Mouse (Mus musculus): ENCODE data around the gene Crip1. TPM values are rescaled to one million over a fixed set of nuclear protein-coding genes. Genes with fewer than 3 reads are reported as not detected.
A peak's percentile ranks its signal among the peaks of the same experiment; 100 is the strongest.

Crip1 gene
- polyA plus RNA-seq, 1 experiment from 2014 or later: 426 TPM

DNA sequence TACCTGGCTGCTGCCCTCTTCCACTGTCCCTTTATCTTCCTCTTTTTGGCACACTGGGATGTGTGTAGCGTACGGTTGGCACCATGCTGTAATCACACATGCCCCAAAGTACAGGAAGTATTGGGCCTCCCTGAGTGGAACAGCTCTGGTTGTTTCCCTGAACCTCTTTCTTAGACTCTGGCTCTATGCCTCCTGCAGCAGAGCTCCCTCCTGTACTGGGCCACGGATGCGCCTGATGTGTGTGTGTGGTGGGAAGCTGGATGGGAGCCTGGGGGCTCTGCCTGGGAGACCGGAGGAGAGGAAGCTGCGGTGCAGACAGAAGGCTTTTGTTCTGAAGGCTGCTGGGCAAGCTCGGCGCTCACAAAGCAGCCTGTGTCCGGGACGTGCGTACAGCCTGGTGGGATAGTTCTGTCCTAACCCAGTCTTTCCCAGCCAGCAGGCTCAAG lies 17.5 kb downstream of the Crip1 start:
- peak; percentile 32; the same call in 1 of the 2 replicates for ATAC-seq
- Histone ChIP-seq H3K9me3 (no peaks in the 10 kb centered on the region), H3K9ac (no peak overlapping the region), H3K4me3 (replicated peaks) (no peak overlapping the region), H3K36me3 (peaks cover 5% of the 10 kb centered on the region; the same call in 1 of the 2 replicates), H3K4me1 (replicated peaks) (no peaks in the 10 kb centered on the region), H3K4me2 (replicated peaks) (no peak overlapping the region), H3K27me3 (replicated peaks) (no peaks in the 10 kb centered on the region), H3K27ac (0 out of 2 replicates have a peak overlapping the region, but pooled peaks have one; percentile 17)
- 87% methylated on average over 11 of the region's 11 CpGs for WGBS

DNA sequence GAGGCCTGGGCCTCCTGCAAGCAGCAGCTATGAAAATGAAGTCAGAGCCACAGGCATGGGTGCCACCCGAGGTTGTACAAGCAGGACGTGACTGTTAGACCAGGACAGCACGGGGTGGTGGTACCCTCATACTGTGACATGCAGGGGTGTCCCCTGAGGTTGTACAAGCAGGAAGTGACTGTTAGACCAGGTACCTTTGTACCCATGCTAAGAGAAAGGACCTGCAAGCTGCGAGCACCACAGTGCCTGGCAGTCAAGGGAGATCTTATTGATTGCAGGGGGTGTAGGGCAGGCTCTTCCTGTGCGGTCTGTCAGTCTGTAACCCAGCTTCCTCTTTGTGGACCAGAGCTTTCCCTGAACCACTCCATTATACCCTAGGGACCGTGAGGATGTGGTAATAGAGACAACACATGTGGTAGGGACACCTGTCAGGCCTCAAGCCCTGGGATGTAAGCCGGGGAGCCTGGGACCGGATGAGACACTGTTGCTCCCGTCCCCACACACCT lies 22.0 kb downstream of the Crip1 start:
- Histone ChIP-seq H3K4me2 (replicated peaks) (no peak overlapping the region), H3K27me3 (replicated peaks) (no peaks in the 10 kb centered on the region), H3K9ac (no peak overlapping the region), H3K27ac (no peak overlapping the region), H3K4me1 (replicated peaks) (no peaks in the 10 kb centered on the region), H3K4me3 (replicated peaks) (no peak overlapping the region), H3K36me3 (no peaks in the 10 kb centered on the region), H3K9me3 (no peaks in the 10 kb centered on the region)
- ATAC-seq: no peak
- 75% methylated on average over 9 of the region's 9 CpGs for WGBS

DNA sequence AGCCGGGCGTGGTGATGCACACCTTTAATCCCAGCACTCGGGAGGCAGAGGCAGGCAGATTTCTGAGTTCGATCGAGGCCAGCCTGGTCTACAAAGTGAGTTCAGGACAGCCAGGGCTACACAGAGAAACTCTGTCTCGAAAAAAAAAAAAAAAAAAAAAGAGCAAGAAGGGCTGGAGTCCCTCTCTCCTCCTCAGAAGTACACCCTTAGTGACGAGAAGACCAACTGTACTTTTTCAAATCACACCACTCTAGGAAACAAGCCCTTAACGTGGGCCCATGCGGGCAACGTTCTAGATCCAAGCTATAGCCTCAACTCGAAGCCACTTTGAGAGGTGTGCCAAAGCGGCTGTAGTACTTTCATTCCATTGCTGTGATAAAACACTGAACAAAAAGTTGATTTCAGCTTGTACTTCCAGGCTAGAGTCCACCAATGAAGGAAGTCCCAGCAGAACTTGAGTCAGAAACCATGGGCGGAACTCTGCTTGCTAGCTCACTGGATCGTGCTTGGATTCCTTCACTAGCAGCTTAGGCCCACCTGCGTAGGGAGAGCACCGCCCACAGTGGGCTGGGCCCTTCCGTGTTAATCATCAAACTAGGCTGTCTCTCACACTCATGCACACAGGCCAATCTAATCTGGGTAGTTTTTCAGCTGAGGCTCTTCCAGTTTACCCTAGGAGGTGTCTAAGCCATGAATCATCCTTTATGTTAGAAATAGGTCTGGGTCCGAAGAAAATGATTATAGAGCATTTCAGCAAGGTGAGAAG lies 31.0 kb downstream of the Crip1 start:
- Histone ChIP-seq H3K9ac (no peak overlapping the region), H3K4me3 (replicated peaks) (no peak overlapping the region), H3K27ac (no peak overlapping the region), H3K27me3 (replicated peaks) (no peaks in the 10 kb centered on the region), H3K36me3 (no peaks in the 10 kb centered on the region), H3K4me1 (replicated peaks) (no peaks in the 10 kb centered on the region), H3K9me3 (no peaks in the 10 kb centered on the region), H3K4me2 (replicated peaks) (no peak overlapping the region)
- ATAC-seq: peak; percentile 49
- 82% methylated on average over 18 of the region's 18 CpGs for WGBS

DNA sequence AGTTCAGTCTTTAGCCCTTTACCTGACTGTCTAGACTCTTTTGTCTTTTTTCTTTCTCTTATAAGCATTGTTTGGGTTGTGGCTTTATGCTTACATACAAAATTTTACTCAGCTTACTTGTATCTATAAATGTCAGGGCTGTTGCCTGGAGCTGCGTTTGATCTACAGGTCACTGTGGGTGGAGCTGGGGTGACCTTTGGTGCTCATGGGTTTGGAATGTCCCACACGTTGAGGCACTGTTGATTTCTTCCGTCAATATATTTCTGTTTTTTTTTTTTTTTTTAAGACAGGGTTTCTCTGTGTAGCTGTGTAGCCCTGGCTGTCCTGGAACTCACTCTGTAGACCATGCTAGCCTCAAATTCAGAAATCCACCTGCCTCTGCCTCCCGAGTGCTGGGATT lies 34.9 kb downstream of the Crip1 start:
- Histone ChIP-seq H3K27ac (no peak overlapping the region), H3K4me1 (replicated peaks) (peaks cover 8% of the 10 kb centered on the region), H3K9ac (no peak overlapping the region), H3K36me3 (no peaks in the 10 kb centered on the region), H3K4me2 (replicated peaks) (no peak overlapping the region), H3K4me3 (replicated peaks) (no peak overlapping the region), H3K27me3 (replicated peaks) (peaks cover 15% of the 10 kb centered on the region), H3K9me3 (no peaks in the 10 kb centered on the region)
- WGBS: 43% methylated on average over 4 of the region's 4 CpGs
- no peak for ATAC-seq

DNA sequence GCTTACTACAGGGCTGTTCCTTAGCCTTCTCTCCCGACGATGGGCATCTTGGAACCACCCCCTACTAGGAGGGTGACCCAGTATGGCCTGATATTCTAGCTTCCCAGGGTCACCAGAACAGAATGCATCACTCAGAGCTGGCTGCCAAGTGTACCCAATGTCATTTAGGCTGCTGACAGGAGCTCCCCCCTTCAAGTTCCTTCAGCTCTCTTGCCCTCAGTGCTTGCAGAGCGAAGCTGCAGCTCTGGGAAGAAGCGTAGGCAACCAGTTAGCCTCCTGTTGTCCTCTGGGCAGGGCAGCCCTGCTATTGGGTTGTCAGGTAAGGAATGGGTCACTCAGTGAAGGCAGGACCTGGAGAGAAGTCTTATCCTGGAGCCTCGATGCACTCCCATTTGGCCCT lies 38.8 kb downstream of the Crip1 start:
- Histone ChIP-seq H3K9ac (no peak overlapping the region), H3K4me2 (replicated peaks) (peak overlapping the region; percentile 95; the same call in 1 of the 2 replicates), H3K27me3 (replicated peaks) (peaks cover 33% of the 10 kb centered on the region), H3K27ac (no peak overlapping the region), H3K4me1 (replicated peaks) (peaks cover 29% of the 10 kb centered on the region), H3K36me3 (0 out of 2 replicates have a peak, but pooled peaks cover 5% of the 10 kb centered on the region), H3K9me3 (no peaks in the 10 kb centered on the region), H3K4me3 (replicated peaks) (no peak overlapping the region)
- ATAC-seq: no peak
- WGBS: 65% methylated on average over 5 of the region's 5 CpGs

DNA sequence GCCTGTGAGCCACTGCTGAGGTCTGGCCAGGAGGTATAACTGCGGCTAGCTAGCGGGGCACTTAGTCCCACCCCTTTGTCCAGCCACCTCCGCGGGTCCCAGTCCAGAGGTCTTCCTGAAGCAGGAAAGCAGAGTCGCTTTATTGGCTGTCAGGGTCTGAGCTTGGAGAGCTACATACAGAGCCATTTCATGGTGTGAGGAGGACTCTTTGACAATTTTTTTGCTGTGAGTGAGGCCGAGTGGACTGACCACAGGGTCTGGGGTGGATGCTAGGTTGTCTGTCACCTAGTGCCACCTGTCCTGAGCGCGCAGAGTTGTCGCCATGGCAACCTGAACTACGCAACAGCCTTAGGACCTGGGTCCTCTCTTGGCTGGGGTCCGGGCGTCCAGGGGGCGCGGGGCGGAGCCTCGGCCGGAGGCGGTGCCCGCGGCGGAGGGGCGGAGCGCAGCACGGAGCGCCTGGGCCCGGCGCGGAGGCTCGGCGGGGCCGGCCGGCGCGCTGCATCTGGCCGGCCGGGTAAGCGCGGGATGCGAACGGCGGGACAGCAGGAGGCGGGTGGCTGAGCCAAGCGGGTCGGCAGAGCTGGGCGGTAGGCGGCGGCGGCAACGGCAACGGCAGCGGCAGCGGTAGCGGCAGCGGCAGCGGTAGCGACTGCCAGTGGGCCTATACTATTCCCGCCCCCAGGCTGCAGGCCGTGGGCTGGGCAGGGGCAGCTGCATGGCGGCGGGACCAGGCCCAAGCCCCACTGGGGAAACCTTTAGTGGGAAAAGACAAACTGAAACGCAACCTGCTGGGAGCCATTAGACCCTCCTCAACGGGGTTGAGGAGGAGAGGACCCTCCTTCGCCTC lies 39.6 kb downstream of the Crip1 start, which contains the start of gene Tmem121:
TSS of gene Tmem121 (plus strand) at position 489 of the 850 bp plus-strand sequence.
- Histone ChIP-seq H3K4me3 (replicated peaks) (peak within 1 kb of the TSS; percentile 65), H3K36me3 (0 out of 2 replicates have a peak, but pooled peaks cover 5% of the 10 kb centered on the region), H3K4me2 (replicated peaks) (peak within 1 kb of the TSS; percentile 95), H3K27me3 (replicated peaks) (peaks cover 33% of the 10 kb centered on the region), H3K9me3 (no peaks in the 10 kb centered on the region), H3K9ac (peak within 1 kb of the TSS; percentile 65), H3K4me1 (replicated peaks) (peaks cover 29% of the 10 kb centered on the region), H3K27ac (no peak within 1 kb of the TSS)
- 2% methylated on average over 63 of the region's 63 CpGs for WGBS
- ATAC-seq: peak; percentile 62

DNA sequence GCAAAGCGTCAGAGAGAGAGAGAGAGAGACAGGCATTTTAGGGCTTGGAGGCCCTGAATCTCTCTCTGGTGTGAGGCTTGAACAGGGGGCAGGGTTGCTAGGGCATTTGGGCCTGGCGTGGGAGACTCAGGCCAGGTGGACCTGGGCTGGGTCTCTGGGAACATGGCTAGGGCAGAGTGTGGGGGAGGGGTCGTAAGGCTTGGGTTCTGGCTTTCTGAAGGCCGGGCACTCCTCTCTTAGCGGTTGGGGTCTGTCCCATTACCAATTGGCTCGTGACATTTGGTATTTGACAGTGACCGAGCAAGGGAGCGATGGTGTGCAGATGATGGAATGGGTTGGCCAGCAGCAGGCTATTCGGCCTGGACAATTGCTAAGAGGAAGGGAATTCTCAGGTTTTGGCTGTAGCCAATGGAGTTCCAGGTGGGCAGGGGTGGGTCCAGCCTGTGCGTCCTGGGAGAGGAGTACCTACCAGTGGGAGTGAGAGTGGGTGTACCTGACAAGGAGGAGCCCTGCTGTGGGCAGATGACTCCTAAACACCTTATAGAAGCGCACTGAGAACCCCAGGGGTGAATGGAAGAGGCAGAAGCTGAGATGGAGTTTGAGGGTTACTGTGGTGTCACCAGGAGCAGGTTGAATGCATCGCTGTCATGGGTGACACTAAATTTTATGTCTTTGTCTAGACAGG lies 40.4 kb downstream of the Crip1 start:
- H3K4me1 ChIP-seq (replicated peaks): peaks cover 29% of the 10 kb centered on the region
- H3K27me3 ChIP-seq (replicated peaks): peaks cover 33% of the 10 kb centered on the region
- no peak overlapping the region for H3K27ac ChIP-seq
- H3K4me3 ChIP-seq (replicated peaks): peak overlapping the region; percentile 65
- H3K36me3 ChIP-seq: 0 out of 2 replicates have a peak, but pooled peaks cover 5% of the 10 kb centered on the region
- no peaks in the 10 kb centered on the region for H3K9me3 ChIP-seq
- 46% methylated on average over 12 of the region's 12 CpGs for WGBS
- peak overlapping the region; percentile 65 for H3K9ac ChIP-seq
- H3K4me2 ChIP-seq (replicated peaks): peak overlapping the region; percentile 95
- ATAC-seq: no peak

DNA sequence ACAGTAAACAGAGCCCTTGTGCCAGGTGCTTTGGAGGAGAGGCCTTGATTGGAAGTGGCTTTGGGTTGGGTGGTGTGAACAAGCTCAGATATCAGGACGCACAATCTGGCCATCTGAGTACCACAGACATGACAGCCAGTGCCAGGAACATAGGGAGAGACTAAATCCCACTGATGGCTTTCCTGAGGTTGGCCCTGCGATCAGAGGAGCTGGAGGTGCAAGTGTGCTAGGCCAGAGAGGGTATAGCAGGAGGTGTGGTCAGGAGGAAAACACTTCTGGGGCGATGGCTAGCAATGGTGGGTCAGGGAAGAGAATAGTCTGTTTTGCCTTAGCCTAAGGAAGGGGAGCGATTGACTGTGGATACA lies 40.9 kb downstream of the Crip1 start:
- no peak overlapping the region for H3K9ac ChIP-seq
- ATAC-seq: no peak

DNA sequence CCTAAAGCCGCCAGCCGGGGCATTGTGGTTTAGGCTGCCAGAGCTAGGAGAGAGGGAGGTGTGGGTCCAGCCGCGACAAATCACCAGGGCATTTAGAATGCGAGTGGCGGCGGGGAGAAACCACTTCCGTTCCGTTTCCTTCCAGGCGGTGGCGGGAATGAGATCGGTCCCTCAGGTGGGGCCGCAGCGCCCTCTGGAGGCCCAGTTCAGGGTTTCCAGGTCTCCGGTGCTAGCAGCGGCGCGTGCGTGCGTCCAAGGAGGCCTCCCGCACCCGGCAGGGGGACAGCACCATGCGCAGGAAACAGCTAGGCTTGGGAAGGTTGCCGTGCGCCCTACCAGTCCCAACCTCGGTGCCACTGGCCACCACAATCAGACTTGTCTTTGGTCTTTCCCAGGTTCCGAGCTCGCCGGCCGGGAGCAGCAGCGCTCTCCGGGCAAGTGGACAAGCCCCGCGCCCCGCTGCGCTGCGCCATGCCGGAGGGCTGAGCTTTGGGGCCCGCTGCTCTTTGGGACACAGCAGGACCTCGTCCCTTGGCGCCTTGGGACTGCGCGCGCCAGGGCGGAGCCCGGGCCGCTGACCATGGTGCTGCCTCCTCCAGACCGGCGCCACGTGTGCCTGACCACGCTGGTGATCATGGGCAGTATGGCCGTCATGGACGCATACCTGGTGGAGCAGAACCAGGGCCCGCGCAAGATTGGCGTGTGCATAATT lies 41.6 kb downstream of the Crip1 start:
- Histone ChIP-seq H3K4me2 (replicated peaks) (peak overlapping the region; percentile 95), H3K9me3 (no peaks in the 10 kb centered on the region), H3K4me3 (replicated peaks) (peak overlapping the region; percentile 33), H3K9ac (peak overlapping the region; percentile 24; the same call in 1 of the 2 replicates), H3K4me1 (replicated peaks) (peaks cover 29% of the 10 kb centered on the region), H3K27ac (no peak overlapping the region), H3K27me3 (replicated peaks) (peaks cover 33% of the 10 kb centered on the region), H3K36me3 (0 out of 2 replicates have a peak, but pooled peaks cover 5% of the 10 kb centered on the region)
- peak; percentile 83 for ATAC-seq
- WGBS: 3% methylated on average over 56 of the region's 56 CpGs

More for the DNA sequence above, 40.9 kb downstream of the Crip1 start:
- 53% methylated on average over 4 of the region's 4 CpGs for WGBS
- Histone ChIP-seq H3K27me3 (replicated peaks) (peaks cover 33% of the 10 kb centered on the region), H3K4me1 (replicated peaks) (peaks cover 29% of the 10 kb centered on the region), H3K4me2 (replicated peaks) (peak overlapping the region; percentile 95), H3K27ac (no peak overlapping the region), H3K9me3 (no peaks in the 10 kb centered on the region), H3K4me3 (replicated peaks) (peak overlapping the region; percentile 65; the same call in 1 of the 2 replicates), H3K36me3 (0 out of 2 replicates have a peak, but pooled peaks cover 5% of the 10 kb centered on the region)

DNA sequence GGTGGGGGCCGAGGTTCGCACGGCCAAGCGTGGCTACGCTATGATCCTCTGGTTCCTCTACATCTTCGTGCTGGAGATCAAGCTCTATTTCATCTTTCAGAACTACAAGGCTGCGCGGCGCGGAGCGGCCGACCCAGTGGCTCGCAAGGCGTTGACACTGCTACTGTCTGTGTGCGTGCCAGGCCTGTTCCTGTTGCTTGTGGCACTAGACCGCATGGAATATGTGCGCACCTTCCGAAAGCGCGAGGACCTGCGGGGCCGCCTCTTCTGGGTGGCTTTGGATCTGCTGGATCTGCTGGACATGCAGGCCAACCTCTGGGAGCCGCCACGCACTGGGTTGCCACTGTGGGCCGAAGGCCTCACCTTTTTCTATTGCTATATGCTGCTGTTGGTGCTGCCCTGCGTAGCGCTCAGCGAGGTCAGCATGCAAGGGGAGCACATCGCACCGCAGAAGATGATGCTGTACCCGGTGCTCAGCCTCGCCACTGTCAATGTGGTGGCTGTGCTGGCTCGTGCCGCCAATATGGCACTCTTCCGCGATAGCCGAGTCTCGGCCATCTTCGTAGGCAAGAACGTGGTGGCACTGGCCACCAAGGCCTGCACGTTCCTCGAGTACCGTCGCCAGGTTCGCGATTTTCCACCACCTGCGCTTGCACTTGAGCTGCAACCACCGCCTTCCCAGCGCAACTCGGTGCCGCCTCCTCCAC lies 42.4 kb downstream of the Crip1 start:
- ATAC-seq: 0 out of 2 replicates have a peak, but pooled peaks have one; percentile 6
- Histone ChIP-seq H3K9ac (no peak overlapping the region), H3K4me2 (replicated peaks) (peak overlapping the region; percentile 95), H3K9me3 (no peaks in the 10 kb centered on the region), H3K4me3 (replicated peaks) (peak overlapping the region; percentile 33; the same call in 1 of the 2 replicates), H3K36me3 (0 out of 2 replicates have a peak, but pooled peaks cover 5% of the 10 kb centered on the region), H3K27me3 (replicated peaks) (peaks cover 33% of the 10 kb centered on the region), H3K4me1 (replicated peaks) (peaks cover 29% of the 10 kb centered on the region), H3K27ac (no peak overlapping the region)
- WGBS: 86% methylated on average over 51 of the region's 51 CpGs

All from intestine, embryonic 15.5 days (tissue).